Mouse (Mus musculus) spleen, adult 2 months (tissue): ENCODE results near the gene Tanc1.

Source experiments
- CTCF ChIP-seq: fragments of 200-500 bp; IDR thresholded peaks from 2 replicates; pipeline ENCODE4 v1.5.1; 2011; ENCODE audit warnings: mild to moderate bottlenecking, inconsistent platforms; ENCODE audit not compliant: insufficient read depth, insufficient read length, insufficient replicate concordance; ENCODE audit errors: extremely low read depth
- POLR2A ChIP-seq: fragments of 200-500 bp; IDR thresholded peaks from 2 replicates; pipeline ENCODE4 v1.6.1; 2011; ENCODE audit warnings: low read depth, low read length, inconsistent platforms

DNA sequence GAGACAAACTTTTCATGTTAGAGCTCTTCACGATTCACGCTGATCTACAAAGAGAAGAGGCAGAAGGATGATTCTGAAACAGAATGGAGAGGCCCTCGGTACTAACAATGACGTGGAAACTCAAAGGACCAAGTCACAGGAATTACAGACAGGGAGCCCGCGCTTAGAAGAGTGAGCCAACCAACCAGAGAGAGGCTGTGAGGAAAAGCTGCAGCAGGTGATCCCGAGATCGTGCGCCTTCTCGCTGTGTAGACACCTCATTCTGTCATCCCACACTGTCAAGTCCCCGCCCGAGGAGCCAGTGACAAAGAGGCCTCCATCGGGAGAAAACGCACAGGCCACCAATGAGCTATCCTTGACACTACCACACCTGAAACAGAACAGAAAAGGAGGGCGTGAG is 264.6 kb downstream of the Tanc1 start:
- TF ChIP-seq CTCF, result no peak
- no peak for TF ChIP-seq POLR2A
